Mouse (Mus musculus): ENCODE measurements around the gene Tmed3. TPM values are rescaled to one million over a fixed set of nuclear protein-coding genes. Genes with fewer than 3 reads are reported as not detected.

Gene Tmed3
- polyA plus RNA-seq, 1 experiment, result 38.1 TPM

DNA sequence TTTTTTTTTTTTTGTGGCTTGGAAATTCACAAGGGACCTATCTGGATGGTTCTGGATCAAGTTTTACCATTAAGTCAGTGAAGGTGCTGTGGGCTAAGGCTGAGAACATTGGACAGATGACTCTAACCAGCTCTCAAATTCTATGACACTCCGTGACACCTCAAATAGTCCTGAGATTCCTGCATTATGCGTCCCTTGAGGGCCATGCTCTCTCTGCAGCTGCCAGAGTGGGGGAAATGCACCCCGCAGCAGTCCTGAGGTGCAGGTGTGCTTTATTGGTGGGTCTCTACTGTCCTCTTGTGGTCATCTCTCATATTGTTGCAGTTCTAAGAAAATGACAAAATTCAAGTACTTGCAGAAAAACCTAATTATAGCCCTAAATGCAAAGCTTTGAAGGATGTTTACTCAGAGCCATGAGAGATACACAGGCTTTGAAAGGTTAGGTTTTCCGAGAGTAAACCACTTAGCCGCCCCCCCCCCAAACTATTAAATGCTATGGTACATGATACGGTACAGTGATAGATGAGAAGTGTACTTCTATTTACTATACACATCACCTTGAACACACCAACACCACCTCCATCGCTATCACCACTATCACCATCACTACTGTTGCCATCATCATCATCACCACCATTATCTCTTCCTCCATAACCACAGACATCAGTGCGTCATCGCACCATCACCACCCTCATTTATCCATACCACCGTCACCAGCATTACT, 17.2 kb downstream of the Tmed3 start:
- TF ChIP-seq CTCF (IDR thresholded peaks at IDR 0.05; ENCODE audit: borderline replicate concordance, extremely low read depth, insufficient read depth, insufficient read length) (peak; percentile 62; the same call in 1 of the 2 replicates), POLR2A (IDR thresholded peaks at IDR 0.05; ENCODE audit: borderline replicate concordance, extremely low read depth, insufficient read depth, insufficient read length, poor library complexity, severe bottlenecking) (no peak)
- DNase-seq (ENCODE audit: low read depth), result peak; percentile 73

GRCm38 (mm10) chr9:89686262-89686661, 18.6 kb downstream of the Tmed3 start:
- DNase-seq (ENCODE audit: low read depth), result peak; percentile 12

DNA sequence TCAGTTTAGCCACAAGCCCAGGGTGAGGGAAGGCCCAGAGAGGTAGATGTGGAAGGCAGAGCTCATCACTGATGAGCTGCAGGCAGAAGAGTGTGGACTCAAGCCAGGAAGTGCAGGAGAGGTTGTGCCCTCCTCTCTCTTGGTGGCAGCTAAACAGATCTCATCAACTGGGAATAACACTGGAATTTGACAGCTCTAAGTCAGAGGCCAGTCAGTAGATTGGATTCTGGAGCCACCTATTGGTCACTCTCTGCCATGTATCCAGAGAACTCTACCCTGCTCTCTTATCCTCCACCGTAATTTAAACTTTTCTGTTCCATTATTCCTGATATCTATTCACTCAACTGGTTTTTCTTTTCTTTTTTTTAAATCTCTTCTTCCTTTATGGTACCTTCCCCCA, 25.9 kb downstream of the Tmed3 start:
- TF ChIP-seq CTCF (IDR thresholded peaks at IDR 0.05; ENCODE audit: borderline replicate concordance, extremely low read depth, insufficient read depth, insufficient read length) (peak; percentile 63; the same call in 1 of the 2 replicates), POLR2A (IDR thresholded peaks at IDR 0.05; ENCODE audit: borderline replicate concordance, extremely low read depth, insufficient read depth, insufficient read length, poor library complexity, severe bottlenecking) (no peak)

More at GRCm38 (mm10) chr9:89686262-89686661, 18.6 kb downstream of the Tmed3 start:
- no peak for TF ChIP-seq POLR2A (IDR thresholded peaks at IDR 0.05; ENCODE audit: borderline replicate concordance, extremely low read depth, insufficient read depth, insufficient read length, poor library complexity, severe bottlenecking)
- TF ChIP-seq CTCF (IDR thresholded peaks at IDR 0.05; ENCODE audit: borderline replicate concordance, extremely low read depth, insufficient read depth, insufficient read length), result no peak; the same call in 1 of the 2 replicates

DNA sequence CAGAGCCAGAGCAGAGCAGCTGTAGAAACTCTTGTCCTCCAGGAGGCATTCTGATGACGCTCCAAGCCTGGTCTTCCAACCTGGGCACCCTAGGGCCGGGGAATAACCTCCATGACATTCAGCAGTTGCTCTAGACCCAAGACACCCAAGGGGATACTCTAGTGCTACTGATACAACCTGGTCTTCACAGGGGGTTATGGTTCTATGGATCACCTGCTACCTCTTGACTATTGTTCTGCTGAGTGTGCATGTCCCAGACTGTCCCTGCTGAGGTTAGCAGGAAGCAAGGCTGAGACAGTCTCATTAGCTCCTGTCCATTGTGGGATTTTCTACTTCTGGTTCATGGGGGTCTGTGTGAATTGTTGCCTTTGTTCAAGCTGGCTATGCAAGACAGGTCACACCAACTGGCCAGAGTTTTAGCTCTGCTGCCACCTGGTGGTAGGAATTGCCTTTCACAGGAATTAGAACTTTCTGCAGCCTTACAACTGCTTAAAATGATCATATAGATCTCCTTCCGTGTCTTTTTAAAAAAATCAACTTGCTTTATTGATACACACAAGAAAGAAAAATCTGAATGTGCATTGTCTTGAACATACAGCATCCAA, 30.8 kb downstream of the Tmed3 start:
- peak; percentile 90 for DNase-seq (ENCODE audit: low read depth)
- TF ChIP-seq CTCF (IDR thresholded peaks at IDR 0.05; ENCODE audit: borderline replicate concordance, extremely low read depth, insufficient read depth, insufficient read length) (peak; percentile 80; the same call in 1 of the 2 replicates), POLR2A (IDR thresholded peaks at IDR 0.05; ENCODE audit: borderline replicate concordance, extremely low read depth, insufficient read depth, insufficient read length, poor library complexity, severe bottlenecking) (no peak)

More for the DNA sequence above, 25.9 kb downstream of the Tmed3 start:
- DNase-seq (ENCODE audit: low read depth), result peak; percentile 47

DNA sequence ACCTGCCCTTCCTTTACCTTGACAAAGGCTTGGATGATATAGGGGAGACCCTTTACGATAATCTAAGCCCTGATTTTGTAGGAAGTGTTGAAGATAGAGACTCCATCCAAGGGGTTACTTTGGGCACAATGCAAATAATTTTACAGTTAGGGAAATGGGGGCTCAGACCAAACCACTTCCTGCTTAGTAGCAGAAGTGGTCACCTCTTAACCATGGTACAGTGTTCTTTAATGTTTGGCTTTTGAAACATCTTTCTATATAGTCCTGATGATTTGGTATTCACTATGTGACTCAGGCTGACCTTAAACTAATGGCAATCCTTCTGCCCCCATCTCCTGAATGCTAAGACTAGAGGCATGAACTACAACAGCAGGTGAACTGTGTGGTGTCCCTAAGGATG, 31.5 kb downstream of the Tmed3 start:
- TF ChIP-seq POLR2A (IDR thresholded peaks at IDR 0.05; ENCODE audit: borderline replicate concordance, extremely low read depth, insufficient read depth, insufficient read length, poor library complexity, severe bottlenecking) (no peak), CTCF (IDR thresholded peaks at IDR 0.05; ENCODE audit: borderline replicate concordance, extremely low read depth, insufficient read depth, insufficient read length) (no peak)
- no peak for DNase-seq (ENCODE audit: low read depth)

DNA sequence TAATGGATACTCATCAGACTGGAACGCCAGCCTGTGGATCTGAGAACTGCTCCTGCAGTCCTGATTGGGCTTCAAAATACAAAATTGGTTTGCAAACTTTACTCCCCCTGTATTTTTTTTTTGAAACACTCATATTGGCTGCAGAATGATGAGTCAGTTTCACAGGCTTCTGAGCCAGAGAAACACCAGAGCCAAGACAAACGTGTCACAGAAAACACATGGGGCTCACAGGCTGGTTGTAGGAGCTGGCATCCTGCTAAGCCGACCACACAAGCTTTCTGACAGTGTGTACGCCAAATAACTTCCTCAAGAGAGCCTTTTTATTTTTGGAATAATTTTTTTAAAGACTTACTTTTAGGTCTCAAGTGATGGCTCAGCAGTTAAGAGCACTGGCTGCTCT, 35.0 kb downstream of the Tmed3 start:
- TF ChIP-seq CTCF (IDR thresholded peaks at IDR 0.05; ENCODE audit: borderline replicate concordance, extremely low read depth, insufficient read depth, insufficient read length) (no peak), POLR2A (IDR thresholded peaks at IDR 0.05; ENCODE audit: borderline replicate concordance, extremely low read depth, insufficient read depth, insufficient read length, poor library complexity, severe bottlenecking) (no peak)
- peak; percentile 31 for DNase-seq (ENCODE audit: low read depth)

GRCm38 (mm10) chr9:89667306-89667942, 37.4 kb downstream of the Tmed3 start:
- no peak for TF ChIP-seq CTCF (IDR thresholded peaks at IDR 0.05; ENCODE audit: borderline replicate concordance, extremely low read depth, insufficient read depth, insufficient read length)
- TF ChIP-seq POLR2A (IDR thresholded peaks at IDR 0.05; ENCODE audit: borderline replicate concordance, extremely low read depth, insufficient read depth, insufficient read length, poor library complexity, severe bottlenecking), result no peak
- DNase-seq (ENCODE audit: low read depth), result no peak

DNA sequence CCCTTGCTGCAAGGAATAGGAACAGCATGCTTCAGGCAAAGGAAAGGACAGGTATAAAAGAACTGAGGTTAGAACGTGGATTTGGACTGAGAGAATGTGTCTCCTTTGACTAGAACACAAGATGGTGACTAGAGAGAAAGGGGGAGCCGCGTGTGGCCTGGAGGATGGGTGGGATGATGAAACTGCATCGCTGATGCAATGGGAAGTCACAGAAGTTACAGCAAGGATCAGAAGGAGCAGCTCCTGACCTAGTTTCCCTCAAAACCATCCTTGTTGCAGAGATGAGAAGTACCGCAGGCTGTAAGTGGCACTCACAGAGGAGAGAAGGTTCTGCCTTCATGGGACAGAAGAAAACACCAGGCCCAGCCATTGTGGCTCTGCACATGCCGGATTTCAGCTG, 54.0 kb downstream of the Tmed3 start:
- no peak for TF ChIP-seq CTCF (IDR thresholded peaks at IDR 0.05; ENCODE audit: borderline replicate concordance, extremely low read depth, insufficient read depth, insufficient read length)
- TF ChIP-seq POLR2A (IDR thresholded peaks at IDR 0.05; ENCODE audit: borderline replicate concordance, extremely low read depth, insufficient read depth, insufficient read length, poor library complexity, severe bottlenecking), result no peak

More for the DNA sequence above, 54.0 kb downstream of the Tmed3 start:
- no peak for DNase-seq (ENCODE audit: low read depth)

Other genes with a start within 250 kb of the Tmed3 start
- 0.73 and 2.4 TPM in 2 replicates for gene Minar1, start 81.9 kb downstream of the Tmed3 start, polyA plus RNA-seq (2012; rRNA removed)
- gene Ankrd34c, start 33.4 kb upstream of the Tmed3 start, polyA plus RNA-seq (2012; rRNA removed), result 0.09 and 0.10 TPM in 2 replicates
- 4.3 and 6.0 TPM in 2 replicates for gene Rasgrf1, start 204.8 kb upstream of the Tmed3 start, polyA plus RNA-seq (2012; rRNA removed)

Data from brain, embryonic 14.5 days (tissue).